Mouse (Mus musculus) left cerebral cortex, postnatal 36 days (tissue): ENCODE data around the gene Cpeb3. TPM values are rescaled to one million over a fixed set of nuclear protein-coding genes. Genes with fewer than 3 reads are reported as not detected.
"Not testable (repeated sequence)": the region's sequence is repeated elsewhere in the genome, so short reads cannot be mapped to it uniquely, and the experiment has no call there.

ENCODE experiments used
- DNase-seq, 2 experiments: peaks; one replicate each; pipeline ENCODE4 v3.0.0; 2021 to 2022; ENCODE audit warnings: low spot score in 2 of 2, mixed read lengths in 1 of 2
- intact Hi-C: fragments of 180-260 bp; cut with DNase I; formaldehyde crosslinking; loops from one replicate; pipeline ENCODE4 v1.15.1; 2025
- total RNA-seq, 2 experiments: library from RNA; stranded (reverse); gene quantifications; 2 replicates each; pipeline ENCODE4 v1.2.3; 2021

Cpeb3 gene
- total RNA-seq, 2 experiments from 2014 or later = 79.8 to 104 TPM

DNA sequence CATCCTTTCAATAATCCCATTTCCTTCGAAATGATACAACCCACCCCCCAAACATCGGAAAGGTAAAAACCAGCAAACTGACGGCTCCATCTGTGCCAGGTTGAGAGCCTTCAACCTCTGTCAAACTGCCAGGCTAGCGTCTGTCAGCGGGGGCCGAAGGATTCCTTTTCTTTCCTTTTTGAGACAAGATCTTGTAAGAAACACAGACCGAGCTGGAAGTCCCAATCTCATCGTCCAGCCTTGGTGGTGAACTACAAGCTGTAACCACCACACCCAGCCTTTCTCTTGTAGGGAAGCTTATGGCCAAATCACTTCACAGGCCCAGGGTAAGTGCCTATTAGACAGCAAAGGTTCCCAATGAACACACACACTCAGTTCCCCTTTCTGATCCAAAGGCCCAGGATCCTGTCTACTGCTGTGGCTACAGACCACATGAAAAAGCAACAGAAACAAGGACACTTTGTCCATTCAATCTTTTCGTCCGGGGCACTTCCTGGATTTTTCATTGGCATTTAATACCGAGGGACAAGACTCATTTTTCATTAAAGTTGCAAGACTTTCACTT lies 35.8 kb downstream of the Cpeb3 start:
- intact Hi-C loops = loop anchor here (5.0 kb wide), 2 partner anchors 95 to 120 kb away; no protein-coding TSS in a partner anchor
- DNase-seq = peak; percentile 12 to 17

DNA sequence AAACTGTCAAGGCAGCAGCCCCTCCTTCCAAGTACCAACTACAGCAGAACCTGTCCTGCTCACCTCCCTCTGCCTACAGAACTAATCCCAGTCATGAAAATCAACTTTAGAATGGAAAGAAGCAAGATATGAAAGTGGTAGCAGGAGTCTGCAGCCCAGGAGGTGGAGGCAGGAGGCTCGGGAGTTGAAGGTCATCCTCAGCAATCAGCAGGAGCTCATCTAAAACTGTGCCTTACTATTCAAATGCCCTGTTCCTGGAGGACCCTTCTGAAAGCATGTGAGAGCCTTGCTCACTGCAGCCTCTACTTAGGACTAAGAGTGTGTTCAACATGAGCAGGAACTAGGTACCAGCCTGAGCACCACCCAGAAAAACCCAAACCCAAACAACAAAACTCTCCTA lies 36.3 kb downstream of the Cpeb3 start:
- intact Hi-C loops = loop anchor here (5.0 kb wide), 2 partner anchors 95 to 120 kb away; no protein-coding TSS in a partner anchor

GRCm38 (mm10) chr19:37156770-37157336 lies 51.5 kb downstream of the Cpeb3 start:
- intact Hi-C loops = no loop called here
- no peak for DNase-seq

More for the DNA sequence above, 36.3 kb downstream of the Cpeb3 start:
- no peak for DNase-seq

- intact Hi-C loops = no loop called here
- DNase-seq = no peak
These were observed 52.4 kb downstream of the Cpeb3 start for GRCm38 (mm10) chr19:37156040-37156439.

GRCm38 (mm10) chr19:37147145-37147544 lies 61.3 kb downstream of the Cpeb3 start:
- intact Hi-C loops = no loop called here
- no peak for DNase-seq

GRCm38 (mm10) chr19:37145846-37146245 lies 62.6 kb downstream of the Cpeb3 start:
- intact Hi-C loops = no loop called here
- no peak for DNase-seq

GRCm38 (mm10) chr19:37145401-37145800 lies 63.0 kb downstream of the Cpeb3 start:
- DNase-seq = no peak
- intact Hi-C loops = no loop called here

- DNase-seq = no peak
- intact Hi-C loops = no loop called here
These were observed 66.8 kb downstream of the Cpeb3 start for GRCm38 (mm10) chr19:37141623-37142022.

DNA sequence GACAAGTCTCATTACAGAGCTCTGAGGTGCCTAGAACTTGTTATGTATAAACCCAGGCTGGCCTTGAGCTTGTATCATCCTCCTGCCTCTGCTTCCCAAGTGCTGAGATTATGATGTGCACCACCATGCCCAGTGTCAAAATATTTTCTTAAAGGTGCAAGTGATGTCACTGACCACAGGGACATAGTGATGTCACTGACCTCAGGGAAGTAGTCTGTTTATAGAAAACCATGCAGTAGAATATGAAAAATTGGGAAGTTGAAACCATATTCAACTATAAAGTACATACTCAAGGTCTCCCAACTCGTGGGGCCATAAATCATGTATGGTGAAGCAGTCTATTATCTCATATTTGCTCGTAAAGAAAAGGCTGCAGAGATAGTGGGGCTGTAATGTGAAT lies 71.3 kb downstream of the Cpeb3 start:
- intact Hi-C loops = no loop called here

GRCm38 (mm10) chr19:37135459-37135858 lies 72.9 kb downstream of the Cpeb3 start:
- DNase-seq, intact Hi-C loops: not testable (repeated sequence)

More for the DNA sequence above, 71.3 kb downstream of the Cpeb3 start:
- DNase-seq = no peak

DNA sequence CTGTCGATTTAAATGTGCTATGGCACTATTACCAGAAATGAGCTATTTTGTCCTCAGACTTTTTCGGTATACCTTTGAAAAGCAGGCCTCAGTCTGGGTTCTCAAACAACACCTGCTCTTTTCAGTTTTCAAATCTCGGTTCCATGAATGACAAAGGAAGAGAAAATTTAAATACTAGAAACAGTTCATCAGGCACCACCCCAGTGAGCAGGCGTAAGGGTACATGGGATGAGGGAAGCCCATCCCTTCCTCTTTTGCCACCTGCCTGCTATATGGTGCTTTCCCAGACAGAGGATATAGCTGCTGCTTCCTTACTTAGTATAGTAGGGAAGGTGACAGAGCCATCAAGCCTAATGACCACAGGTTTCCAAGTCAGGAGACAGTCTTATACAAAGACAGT lies 74.7 kb downstream of the Cpeb3 start:
- intact Hi-C loops = no loop called here

DNA sequence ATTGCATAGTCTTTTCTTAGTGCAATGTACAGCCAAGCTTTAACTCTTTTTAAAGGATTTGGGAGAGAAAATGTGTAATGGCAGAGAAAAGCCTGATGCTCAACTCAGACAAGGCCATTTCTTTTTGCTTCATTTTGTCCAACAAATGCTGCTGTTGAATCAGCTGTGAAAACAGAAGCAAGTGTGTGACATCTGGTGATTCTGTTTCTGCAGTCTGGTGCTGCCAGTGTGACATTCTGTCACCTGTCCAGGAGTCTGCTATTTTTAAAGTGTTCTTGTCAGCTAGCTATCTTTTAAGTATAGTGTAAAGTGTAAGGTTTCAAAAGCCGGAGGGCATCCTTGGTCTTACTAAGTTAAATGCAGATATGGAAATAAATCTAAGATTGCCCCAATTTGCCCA lies 76.7 kb downstream of the Cpeb3 start:
- intact Hi-C loops = no loop called here
- DNase-seq = no peak

More for the DNA sequence above, 74.7 kb downstream of the Cpeb3 start:
- no peak for DNase-seq

DNA sequence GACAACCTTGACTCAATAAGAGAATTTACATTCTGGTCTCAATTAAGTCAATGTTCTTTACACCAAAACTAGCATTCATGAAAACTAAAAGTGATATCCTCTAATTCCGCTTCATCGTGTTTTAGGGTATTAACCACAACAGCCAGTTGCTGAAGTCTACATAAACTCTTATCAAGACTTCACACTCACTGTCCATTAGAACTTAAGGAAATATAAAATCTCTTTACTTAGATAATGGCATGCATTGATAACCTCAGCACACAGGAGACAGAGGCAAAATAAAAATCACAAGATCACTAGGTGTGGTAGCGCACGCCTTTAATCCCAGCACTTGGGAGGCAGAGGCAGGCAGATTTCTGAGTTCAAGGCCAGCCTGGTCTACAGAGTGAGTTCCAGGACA lies 79.9 kb downstream of the Cpeb3 start:
- intact Hi-C loops = no loop called here
- DNase-seq = no peak

DNA sequence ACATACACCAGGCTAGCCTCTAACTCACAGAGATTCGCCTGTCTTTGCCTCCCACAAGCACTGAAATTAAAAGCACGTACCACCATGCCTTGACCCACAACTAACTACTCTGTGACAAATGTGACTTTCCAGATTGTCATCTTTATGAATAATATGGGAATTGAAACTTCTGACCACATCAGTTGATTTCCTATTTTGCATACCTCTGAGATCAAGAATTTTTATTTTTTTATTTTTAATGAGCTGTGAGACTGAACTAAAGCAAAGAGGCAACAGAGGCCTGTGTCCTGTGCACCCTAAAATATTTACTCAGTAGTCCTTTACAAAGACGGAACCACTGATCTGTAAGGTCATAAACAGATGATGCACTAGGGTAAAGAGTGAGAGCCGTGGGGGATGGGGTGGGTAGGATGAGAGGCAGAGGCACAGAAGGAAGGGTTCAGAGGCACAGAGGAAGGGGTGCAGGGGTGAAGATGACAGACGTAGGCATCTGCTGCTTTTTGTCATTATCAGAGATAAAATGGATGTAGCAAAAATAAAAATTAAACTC lies 81.3 kb downstream of the Cpeb3 start:
- intact Hi-C loops = no loop called here
- no peak for DNase-seq

DNA sequence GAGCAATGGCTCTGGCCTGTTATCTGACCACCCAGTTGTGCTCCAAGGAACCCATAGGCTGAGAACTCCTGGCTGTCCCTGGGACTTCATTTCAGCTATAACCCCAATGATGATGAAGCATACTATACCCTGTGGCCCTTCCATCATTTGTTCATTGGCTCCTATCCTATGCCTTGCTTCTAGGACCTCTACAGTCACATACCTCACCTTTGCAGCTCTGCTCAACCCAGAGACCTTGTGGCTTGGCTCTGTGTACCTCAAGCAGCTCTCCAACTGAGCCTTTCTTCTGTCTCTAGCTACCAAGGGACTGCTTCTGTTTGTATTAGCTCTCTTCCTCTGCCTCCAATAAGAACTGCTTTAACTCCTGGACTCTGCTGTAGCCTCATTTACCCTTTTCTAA lies 83.4 kb downstream of the Cpeb3 start:
- intact Hi-C loops = no loop called here

GRCm38 (mm10) chr19:37119281-37119680 lies 89.1 kb downstream of the Cpeb3 start:
- intact Hi-C loops = no loop called here

More for the DNA sequence above, 83.4 kb downstream of the Cpeb3 start:
- no peak for DNase-seq

DNA sequence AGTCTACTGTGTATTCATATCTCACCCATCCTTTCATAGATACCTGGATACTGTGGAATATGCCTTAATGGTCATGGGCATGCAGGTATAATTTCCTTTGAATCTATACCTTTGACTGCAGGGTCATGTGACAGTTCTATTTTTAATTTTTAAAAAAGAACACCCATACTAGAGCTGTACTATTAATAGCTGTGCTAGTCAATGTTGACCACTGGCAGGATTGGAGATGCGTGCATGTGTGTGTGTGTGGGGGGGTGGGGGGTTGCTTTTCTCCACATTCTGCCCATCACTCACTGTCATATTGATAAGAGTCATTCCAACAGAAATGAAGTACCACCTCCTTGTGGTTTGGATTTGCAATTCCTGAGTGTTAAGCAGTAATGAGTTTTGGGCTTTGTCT lies 92.6 kb downstream of the Cpeb3 start:
- intact Hi-C loops = no loop called here
- no peak for DNase-seq

More at GRCm38 (mm10) chr19:37119281-37119680, 89.1 kb downstream of the Cpeb3 start:
- no peak for DNase-seq

- intact Hi-C loops = no loop called here
- DNase-seq = no peak
These were observed 93.0 kb downstream of the Cpeb3 start for GRCm38 (mm10) chr19:37115374-37115773.

- no peak for DNase-seq
- intact Hi-C loops = no loop called here
These were observed 96.6 kb downstream of the Cpeb3 start for GRCm38 (mm10) chr19:37111831-37112230.

DNA sequence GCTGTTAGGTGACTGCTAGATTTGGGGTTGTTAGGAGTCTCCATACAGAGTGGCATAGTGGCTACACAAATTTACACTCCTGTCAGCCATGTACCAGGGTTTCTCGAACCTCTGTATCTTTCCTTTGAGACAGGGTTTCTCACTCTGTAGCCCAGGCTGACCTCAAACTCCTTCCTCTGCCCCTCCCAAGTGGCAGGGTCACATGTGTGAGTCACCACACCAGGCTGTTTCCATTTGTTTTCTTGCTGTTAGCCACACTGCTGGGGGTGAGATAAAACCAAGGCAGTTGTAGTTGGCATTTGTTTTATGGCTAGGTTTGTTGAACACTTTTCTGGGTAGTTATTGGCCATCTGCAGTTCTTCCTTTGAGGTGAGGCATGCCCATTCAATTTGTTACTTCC lies 97.9 kb downstream of the Cpeb3 start:
- intact Hi-C loops = no loop called here
- DNase-seq = no peak

DNA sequence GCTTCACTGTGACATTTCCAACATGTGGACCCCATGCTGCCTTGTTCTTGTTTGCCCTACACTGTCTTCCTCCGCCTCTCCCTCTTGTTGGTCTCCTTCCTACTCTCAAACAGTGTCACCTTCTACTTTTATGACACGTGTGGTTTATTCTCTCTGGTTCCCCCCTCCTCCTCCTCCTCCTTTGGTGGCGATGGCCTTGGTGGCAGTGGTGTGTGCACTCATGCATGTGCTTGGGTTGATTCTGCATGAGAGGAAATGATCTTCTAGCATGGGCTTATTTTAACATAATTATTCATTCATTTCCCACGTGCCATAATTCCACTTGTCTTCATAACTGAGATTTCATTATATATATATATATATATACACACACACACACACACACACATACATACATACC lies 98.5 kb downstream of the Cpeb3 start:
- no peak for DNase-seq
- intact Hi-C loops = no loop called here
